Mouse (Mus musculus) myocyte (in vitro differentiated cells): ENCODE data around the gene Antxr1.

Experiments
- CEBPB ChIP-seq: IDR thresholded peaks from 2 replicates; pipeline ENCODE4 v1.6.1; 2011; ENCODE audit warnings: mild to moderate bottlenecking, moderate library complexity; ENCODE audit not compliant: poor library complexity, insufficient read depth, severe bottlenecking
- E2F4 ChIP-seq: IDR thresholded peaks from one replicate; pipeline ENCODE4 v1.6.1; 2011; ENCODE audit warnings: mild to moderate bottlenecking, control low read depth, moderate library complexity; ENCODE audit not compliant: insufficient read depth
- MAX ChIP-seq: IDR thresholded peaks from one replicate; pipeline ENCODE4 v1.6.1; 2011; ENCODE audit warnings: low read depth, mild to moderate bottlenecking, control low read depth
- MYOG ChIP-seq, 3 experiments: IDR thresholded peaks; one replicate each; pipeline ENCODE4 v1.6.1; 2011; ENCODE audit warnings: control low read depth in 2 of 3, low read depth in 2 of 3, mild to moderate bottlenecking in 2 of 3; ENCODE audit not compliant: insufficient read length in 2 of 3, control insufficient read depth in 1 of 3, insufficient read depth in 1 of 3
- POLR2A ChIP-seq: IDR thresholded peaks from one replicate; pipeline ENCODE4 v1.6.1; 2011; ENCODE audit warnings: low read depth, mild to moderate bottlenecking, control low read depth, moderate library complexity; ENCODE audit not compliant: insufficient read length
- POLR2AphosphoS2 ChIP-seq: IDR thresholded peaks from one replicate; pipeline ENCODE4 v1.6.1; 2011; ENCODE audit warnings: low read depth, control low read depth; ENCODE audit not compliant: insufficient read length
- TCF3 ChIP-seq: IDR thresholded peaks from one replicate; pipeline ENCODE4 v1.6.1; 2011; ENCODE audit warnings: low read depth, control low read depth; ENCODE audit not compliant: insufficient read length
- USF1 ChIP-seq: IDR thresholded peaks from one replicate; pipeline ENCODE4 v1.6.1; 2011; ENCODE audit warnings: low read depth, mild to moderate bottlenecking, control low read depth, moderate library complexity

DNA sequence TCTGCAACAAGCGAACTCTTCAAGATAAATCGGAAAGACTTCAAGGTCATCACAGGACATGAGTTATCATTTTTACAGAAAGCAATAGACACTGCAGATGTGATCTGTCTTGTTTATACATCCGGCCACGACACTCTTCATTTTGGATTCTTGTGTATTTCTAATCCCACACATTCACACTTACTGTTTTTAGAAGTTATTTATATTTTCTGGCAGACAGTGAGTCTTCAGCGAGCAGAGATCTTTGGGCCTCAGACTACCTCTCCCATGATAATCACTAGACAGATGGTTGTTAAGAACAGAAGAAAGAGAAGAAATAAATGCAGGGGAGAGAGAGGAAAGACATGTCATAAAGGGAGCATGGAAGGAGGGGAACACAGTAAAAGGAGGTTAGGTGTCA, 33.6 kb upstream of the Antxr1 start:
- TF ChIP-seq E2F4 (no peak), USF1 (no peak), CEBPB (no peak), POLR2A (no peak), MAX (no peak), MYOG (IDR thresholded peaks at IDR 0.05; ENCODE audit: control insufficient read depth in 1 of 3, insufficient read depth in 1 of 3, insufficient read length in 2 of 3, low read depth in 2 of 3) (no peak), POLR2AphosphoS2 (no peak), TCF3 (no peak)
